ENCODE assay signal across 21 mouse cellular contexts in the genomic region with DNA sequence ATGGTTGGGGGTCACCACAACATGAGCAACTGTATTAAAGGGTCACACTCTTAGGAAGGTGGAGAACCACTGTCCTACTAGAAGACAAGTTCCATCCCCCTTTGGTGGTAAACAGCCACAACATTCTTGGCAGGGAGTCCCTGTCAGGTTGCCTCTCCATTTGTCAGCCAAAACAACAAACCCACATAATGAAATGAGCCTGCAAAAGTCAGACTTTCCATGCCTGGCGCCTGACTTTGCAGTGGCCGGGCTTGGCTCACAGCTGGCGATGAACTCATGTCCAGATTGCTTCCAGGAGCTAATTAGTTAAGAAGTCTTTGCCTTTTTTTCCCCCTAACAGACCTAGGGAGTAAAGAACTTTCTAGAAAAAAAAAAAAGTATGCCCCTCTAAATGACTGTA.
A peak's percentile ranks its signal among the peaks of the same experiment; 100 is the strongest.
DNase-seq lines count a peak whose midpoint lies in the region; ATAC-seq and TF ChIP-seq lines count a peak whose summit lies in the region.
"Had no signal": no experiment of that assay in that cellular context is flagged by ENCODE, and none has a peak within 500 bp of the region (broad histone marks: within the 10 kb centered on the region; RNA-seq: fewer than 3 reads in every experiment).

No protein-coding gene starts in this region.

- no peak overlapping the region for H3K9ac ChIP-seq in limb, embryonic 11.5 days (ENCODE audit: low read length)
- no peak overlapping the region for H3K9ac ChIP-seq in forebrain, postnatal 0 days
- H3K9ac ChIP-seq: hindbrain, embryonic 12.5 days; limb, embryonic 13.5 days; liver, embryonic 14.5 days; lung, embryonic 15.5 days had no signal

- no peak overlapping the region for H3K4me2 ChIP-seq in limb, embryonic 11.5 days (ENCODE audit: low read depth, severe bottlenecking)
- H3K4me2 ChIP-seq in forebrain, postnatal 0 days (ENCODE audit: low read depth): no peak overlapping the region
- H3K4me2 ChIP-seq: hindbrain, embryonic 12.5 days; limb, embryonic 13.5 days; lung, embryonic 15.5 days had no signal

- ATAC-seq in limb, embryonic 11.5 days (ENCODE audit: insufficient number of reproducible peaks, low FRiP score, low TSS enrichment, low read depth): no peak
- no peak for ATAC-seq in forebrain, postnatal 0 days
- ATAC-seq: CD4-positive, CD25-positive, alpha-beta regulatory T cell, adult 4 months; forebrain, embryonic 14.5 days had no signal

- DNase-seq in 3T3-L1 (ENCODE audit: low read depth, low spot score): peak; percentile 89
- peak; percentile 73 for DNase-seq in MN1 (ENCODE audit: low spot score)
- peak; percentile 42 for DNase-seq in forelimb bud, embryonic 11.5 days (ENCODE audit: low read depth, low spot score)
- peak; percentile 48 for DNase-seq in limb, embryonic 11.5 days (ENCODE audit: low spot score)
- no peak for DNase-seq in forebrain, postnatal 0 days
- no peak for DNase-seq in right cerebral cortex, postnatal 10 days (ENCODE audit: low spot score in 2 of 2)
- no peak for DNase-seq in thymus, postnatal 14 days
- DNase-seq: adrenal gland, adult 8-10 months; cerebellum, postnatal 14 days; retina, postnatal 1 day; thymus, postnatal 36 days had no signal

- no peak overlapping the region for H3K4me3 ChIP-seq in limb, embryonic 11.5 days (ENCODE audit: low read depth, low read length)
- no peak overlapping the region for H3K4me3 ChIP-seq in forebrain, postnatal 0 days (ENCODE audit: low read depth, low read length)
- H3K4me3 ChIP-seq: heart, embryonic 10.5 days; hindbrain, embryonic 12.5 days; limb, embryonic 13.5 days; lung, embryonic 15.5 days; midbrain, embryonic 10.5 days had no signal

- no peaks in the 10 kb centered on the region for H3K27me3 ChIP-seq in limb, embryonic 11.5 days (ENCODE audit: control insufficient read depth, insufficient read depth, low read length)
- no peaks in the 10 kb centered on the region for H3K27me3 ChIP-seq in forebrain, postnatal 0 days (ENCODE audit: insufficient read depth, low read length)
- H3K27me3 ChIP-seq: hindbrain, embryonic 12.5 days; limb, embryonic 13.5 days; lung, embryonic 15.5 days had no signal

- no peaks in the 10 kb centered on the region for H3K9me3 ChIP-seq in limb, embryonic 11.5 days (ENCODE audit: control insufficient read depth, low read length)
- no peaks in the 10 kb centered on the region for H3K9me3 ChIP-seq in forebrain, postnatal 0 days (ENCODE audit: low read length)
- H3K9me3 ChIP-seq: G1E; heart, embryonic 10.5 days; lung, embryonic 15.5 days; midbrain, embryonic 10.5 days had no signal

- H3K27ac ChIP-seq in limb, embryonic 11.5 days (replicated peaks; ENCODE audit: low read depth, low read length): no peak overlapping the region
- no peak overlapping the region for H3K27ac ChIP-seq in forebrain, postnatal 0 days (ENCODE audit: low read depth, low read length)
- H3K27ac ChIP-seq: heart, embryonic 10.5 days; hindbrain, embryonic 12.5 days; limb, embryonic 13.5 days; liver, embryonic 14.5 days; lung, embryonic 15.5 days; macrophage; midbrain, embryonic 10.5 days had no signal

- H3K36me3 ChIP-seq in limb, embryonic 11.5 days (ENCODE audit: control insufficient read depth, insufficient read depth, low read length): no peaks in the 10 kb centered on the region
- H3K36me3 ChIP-seq in forebrain, postnatal 0 days (ENCODE audit: insufficient read depth): no peaks in the 10 kb centered on the region
- H3K36me3 ChIP-seq: G1E; heart, embryonic 10.5 days; hindbrain, embryonic 12.5 days; limb, embryonic 13.5 days; lung, embryonic 15.5 days; midbrain, embryonic 10.5 days had no signal

- H3K4me1 ChIP-seq in limb, embryonic 11.5 days (ENCODE audit: control insufficient read depth, insufficient read depth, low read length): no peaks in the 10 kb centered on the region; the same call in 1 of the 2 replicates
- no peaks in the 10 kb centered on the region for H3K4me1 ChIP-seq in forebrain, postnatal 0 days (ENCODE audit: insufficient read depth)
- H3K4me1 ChIP-seq: heart, embryonic 10.5 days; hindbrain, embryonic 12.5 days; lung, embryonic 15.5 days; midbrain, embryonic 10.5 days had no signal

- WGBS in limb, embryonic 11.5 days: 25% methylated on average over 3 of the region's 3 CpGs
- WGBS in forebrain, postnatal 0 days: 63% methylated on average over 3 of the region's 3 CpGs

- TF ChIP-seq CTCF in forebrain, postnatal 0 days (IDR thresholded peaks at IDR 0.05; ENCODE audit: low read depth): no peak

Comparison
In these comparisons a context has a peak if more than half of its experiments do, and no peak if none do; other contexts are left out.
1. DNase-seq: peak in 3T3-L1 (single experiment), MN1 (single experiment), forelimb bud, embryonic 11.5 days (single experiment) and limb, embryonic 11.5 days (single experiment); none in forebrain, postnatal 0 days (single experiment), right cerebral cortex, postnatal 10 days (0 of 2) and thymus, postnatal 14 days (single experiment).